Mouse (Mus musculus) hindbrain, embryonic 10.5 days (tissue): ENCODE measurements around the gene Kat7. TPM values are rescaled to one million over a fixed set of nuclear protein-coding genes. Genes with fewer than 3 reads are reported as not detected.
A peak's percentile ranks its signal among the peaks of the same experiment; 100 is the strongest.

Source experiments
- DNase-seq: peaks from one replicate; pipeline ENCODE4 v3.0.0-alpha.2; 2017; ENCODE audit warnings: low spot score
- H3K27ac ChIP-seq: fragments of 300-500 bp; sonication (generic); 2 replicates; pipeline ENCODE4 v1.5.1; 2016; ENCODE audit warnings: mild to moderate bottlenecking, moderate library complexity
- H3K27me3 ChIP-seq: fragments of 300-500 bp; sonication (generic); 2 replicates; pipeline ENCODE4 v1.6.1; 2016; ENCODE audit warnings: mild to moderate bottlenecking; ENCODE audit not compliant: poor library complexity, insufficient read depth, severe bottlenecking
- H3K36me3 ChIP-seq: fragments of 300-500 bp; sonication (generic); 2 replicates; pipeline ENCODE4 v1.6.1; 2016; ENCODE audit warnings: mild to moderate bottlenecking, moderate library complexity
- H3K4me1 ChIP-seq: fragments of 300-500 bp; sonication (generic); replicated peaks from 2 replicates; pipeline ENCODE4 v1.6.1; 2016; ENCODE audit warnings: mild to moderate bottlenecking
- H3K4me3 ChIP-seq: fragments of 300-500 bp; sonication (generic); 2 replicates; pipeline ENCODE4 v1.5.1; 2016; ENCODE audit warnings: mild to moderate bottlenecking, moderate library complexity
- H3K9me3 ChIP-seq: fragments of 300-500 bp; sonication (generic); 2 replicates; pipeline ENCODE4 v1.6.1; 2016; ENCODE audit warnings: mild to moderate bottlenecking, moderate library complexity
- WGBS: fragments of 180-500 bp; shearing (Covaris S2); methylation state at CpG from one replicate; pipeline ENCODE4 v1.1.7; 2016; 5-methylcytosine and 5-hydroxymethylcytosine counted together
- polyA plus RNA-seq: library from polyadenylated mRNA; unstranded; fragments of >200 nt; fragmentation: Nextera tagmentation; extraction: Ambion mirVana; gene quantifications from 2 replicates; pipeline ENCODE4 v1.2.1, GENCODE M21; 2016

The Kat7 gene
- polyA plus RNA-seq, 1 experiment from 2014 or later: 79.0 TPM

- WGBS: 79% methylated on average over 4 of the region's 4 CpGs
- H3K36me3 ChIP-seq: peaks cover 12% of the 10 kb centered on the region
- peaks cover 26% of the 10 kb centered on the region for H3K4me1 ChIP-seq
- H3K9me3 ChIP-seq: no peaks in the 10 kb centered on the region
- no peak overlapping the region for H3K4me3 ChIP-seq
- no peak overlapping the region for H3K27ac ChIP-seq
- DNase-seq: no peak
- peaks cover 9% of the 10 kb centered on the region for H3K27me3 ChIP-seq
Observed at GRCm38 (mm10) chr11:95343180-95343579, 33.1 kb upstream of the Kat7 start.

GRCm38 (mm10) chr11:95340664-95341063, 30.6 kb upstream of the Kat7 start:
- Histone ChIP-seq H3K4me3 (no peak overlapping the region), H3K9me3 (no peaks in the 10 kb centered on the region), H3K27ac (no peak overlapping the region), H3K4me1 (peaks cover 40% of the 10 kb centered on the region), H3K27me3 (peaks cover 15% of the 10 kb centered on the region), H3K36me3 (no peaks in the 10 kb centered on the region)
- 51% methylated on average over 5 of the region's 5 CpGs for WGBS
- DNase-seq: no peak

- Histone ChIP-seq H3K27ac (no peak overlapping the region), H3K4me3 (peak overlapping the region; percentile 76; the same call in 1 of the 2 replicates), H3K27me3 (peaks cover 15% of the 10 kb centered on the region), H3K9me3 (no peaks in the 10 kb centered on the region), H3K36me3 (no peaks in the 10 kb centered on the region), H3K4me1 (peaks cover 40% of the 10 kb centered on the region)
- WGBS: 82% methylated on average over 1 of the region's 1 CpGs
- no peak for DNase-seq
Observed at GRCm38 (mm10) chr11:95340259-95340658, 30.2 kb upstream of the Kat7 start.

- Histone ChIP-seq H3K9me3 (no peaks in the 10 kb centered on the region), H3K4me3 (peak overlapping the region; percentile 76), H3K27ac (peak overlapping the region; percentile 45), H3K4me1 (peaks cover 40% of the 10 kb centered on the region), H3K27me3 (peaks cover 15% of the 10 kb centered on the region), H3K36me3 (no peaks in the 10 kb centered on the region)
- peak; percentile 12 for DNase-seq
- WGBS: 28% methylated on average over 14 of the region's 14 CpGs
Observed at GRCm38 (mm10) chr11:95339471-95340021, 29.5 kb upstream of the Kat7 start.

GRCm38 (mm10) chr11:95337846-95338342, 27.8 kb upstream of the Kat7 start:
- Histone ChIP-seq H3K4me1 (peaks cover 40% of the 10 kb centered on the region), H3K36me3 (no peaks in the 10 kb centered on the region), H3K4me3 (peak overlapping the region; percentile 76), H3K27ac (no peak overlapping the region; the same call in 1 of the 2 replicates), H3K27me3 (peaks cover 15% of the 10 kb centered on the region), H3K9me3 (no peaks in the 10 kb centered on the region)
- peak; percentile 11 for DNase-seq
- WGBS: 26% methylated on average over 9 of the region's 9 CpGs

- H3K4me1 ChIP-seq: peaks cover 44% of the 10 kb centered on the region
- DNase-seq: peak; percentile 73
- no peaks in the 10 kb centered on the region for H3K36me3 ChIP-seq
- peaks cover 15% of the 10 kb centered on the region for H3K27me3 ChIP-seq
- peak overlapping the region; percentile 76 for H3K4me3 ChIP-seq
- WGBS: under 1% methylated on average over 50 of the region's 50 CpGs
- H3K9me3 ChIP-seq: no peaks in the 10 kb centered on the region
- H3K27ac ChIP-seq: peak overlapping the region; percentile 88
Observed at GRCm38 (mm10) chr11:95337129-95337813, 27.2 kb upstream of the Kat7 start.

- Histone ChIP-seq H3K9me3 (no peaks in the 10 kb centered on the region), H3K4me3 (peak within 1 kb of the TSS; percentile 76), H3K27ac (peak within 1 kb of the TSS; percentile 88), H3K4me1 (peaks cover 49% of the 10 kb centered on the region), H3K27me3 (peaks cover 15% of the 10 kb centered on the region), H3K36me3 (no peaks in the 10 kb centered on the region)
- WGBS: 1% methylated on average over 27 of the region's 27 CpGs
- peak; percentile 89 for DNase-seq
Observed at GRCm38 (mm10) chr11:95336568-95337128, 26.6 kb upstream of the Kat7 start, which contains the start of gene Fam117a. TSS of gene Fam117a (plus strand) at chr11:95337018.

- Histone ChIP-seq H3K4me3 (no peak overlapping the region), H3K4me1 (peaks cover 37% of the 10 kb centered on the region), H3K27me3 (peaks cover 15% of the 10 kb centered on the region), H3K9me3 (no peaks in the 10 kb centered on the region), H3K27ac (no peak overlapping the region), H3K36me3 (no peaks in the 10 kb centered on the region)
- no peak for DNase-seq
- 67% methylated on average over 5 of the region's 5 CpGs for whole genome bisulfite sequencing
Observed at GRCm38 (mm10) chr11:95334448-95335060, 24.5 kb upstream of the Kat7 start.

GRCm38 (mm10) chr11:95333805-95334204, 23.8 kb upstream of the Kat7 start:
- H3K4me1 ChIP-seq: peaks cover 30% of the 10 kb centered on the region
- H3K9me3 ChIP-seq: no peaks in the 10 kb centered on the region
- H3K36me3 ChIP-seq: no peaks in the 10 kb centered on the region
- H3K4me3 ChIP-seq: no peak overlapping the region
- 85% methylated on average over 9 of the region's 9 CpGs for WGBS
- H3K27me3 ChIP-seq: peaks cover 12% of the 10 kb centered on the region
- H3K27ac ChIP-seq: no peak overlapping the region
- DNase-seq: no peak

- WGBS: 66% methylated on average over 4 of the region's 4 CpGs
Observed at GRCm38 (mm10) chr11:95333209-95333608, 23.2 kb upstream of the Kat7 start.

GRCm38 (mm10) chr11:95330662-95331061, 20.6 kb upstream of the Kat7 start:
- no peak for DNase-seq
- H3K4me1 ChIP-seq: peaks cover 9% of the 10 kb centered on the region
- no peaks in the 10 kb centered on the region for H3K36me3 ChIP-seq
- no peak overlapping the region for H3K4me3 ChIP-seq
- no peak overlapping the region for H3K27ac ChIP-seq
- H3K27me3 ChIP-seq: peaks cover 15% of the 10 kb centered on the region
- 70% methylated on average over 1 of the region's 1 CpGs for WGBS
- H3K9me3 ChIP-seq: no peaks in the 10 kb centered on the region

More at GRCm38 (mm10) chr11:95333209-95333608, 23.2 kb upstream of the Kat7 start:
- Histone ChIP-seq H3K4me1 (peaks cover 24% of the 10 kb centered on the region), H3K27ac (no peak overlapping the region), H3K9me3 (no peaks in the 10 kb centered on the region), H3K36me3 (no peaks in the 10 kb centered on the region), H3K27me3 (peaks cover 6% of the 10 kb centered on the region), H3K4me3 (no peak overlapping the region)
- DNase-seq: no peak

- H3K27me3 ChIP-seq: peaks cover 16% of the 10 kb centered on the region
- no peak for DNase-seq
- no peak overlapping the region for H3K27ac ChIP-seq
- H3K36me3 ChIP-seq: no peaks in the 10 kb centered on the region
- H3K4me1 ChIP-seq: peaks cover 28% of the 10 kb centered on the region
- WGBS: 79% methylated on average over 5 of the region's 5 CpGs
- no peak overlapping the region for H3K4me3 ChIP-seq
- H3K9me3 ChIP-seq: no peaks in the 10 kb centered on the region
Observed at GRCm38 (mm10) chr11:95328629-95329028, 18.6 kb upstream of the Kat7 start.

GRCm38 (mm10) chr11:95326243-95326642, 16.2 kb upstream of the Kat7 start:
- no peaks in the 10 kb centered on the region for H3K9me3 ChIP-seq
- 85% methylated on average over 11 of the region's 11 CpGs for WGBS
- H3K36me3 ChIP-seq: no peaks in the 10 kb centered on the region

More at GRCm38 (mm10) chr11:95326243-95326642, 16.2 kb upstream of the Kat7 start:
- H3K27ac ChIP-seq: no peak overlapping the region
- no peak overlapping the region for H3K4me3 ChIP-seq
- H3K27me3 ChIP-seq: peaks cover 16% of the 10 kb centered on the region
- DNase-seq: no peak
- H3K4me1 ChIP-seq: peaks cover 19% of the 10 kb centered on the region
